Mouse (Mus musculus): ENCODE data around the gene Trnt1. TPM values are rescaled to one million over a fixed set of nuclear protein-coding genes. Genes with fewer than 3 reads are reported as not detected.

The Trnt1 gene
- total RNA-seq, 4 experiments from 2014 or later = 28.5 to 35.1 (median 33.0) TPM

- no peak for DNase-seq (ENCODE audit: low spot score)
Observed at GRCm38 (mm10) chr6:106770046-106770445, 1.1 kb downstream of the Trnt1 start.

DNA sequence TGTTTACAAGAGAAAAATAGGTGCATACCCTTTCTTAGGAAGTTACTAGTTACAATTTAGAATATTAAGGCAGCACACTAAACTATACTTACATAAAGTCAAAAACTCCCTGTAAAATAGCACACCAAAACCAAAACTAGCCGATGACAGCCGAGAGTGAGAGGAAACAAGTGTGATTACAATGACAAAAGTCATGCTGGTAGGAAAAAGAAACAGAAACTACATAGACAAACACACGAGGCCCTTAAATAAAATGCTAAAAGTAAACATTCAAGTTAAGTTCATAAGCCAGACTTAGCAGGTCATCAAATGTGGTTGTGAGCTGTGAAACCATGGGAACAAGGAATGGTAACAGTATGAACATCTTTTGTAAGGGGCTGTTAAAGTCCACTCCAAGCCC is 18.2 kb downstream of the Trnt1 start:
- DNase-seq (ENCODE audit: low spot score) = no peak

DNA sequence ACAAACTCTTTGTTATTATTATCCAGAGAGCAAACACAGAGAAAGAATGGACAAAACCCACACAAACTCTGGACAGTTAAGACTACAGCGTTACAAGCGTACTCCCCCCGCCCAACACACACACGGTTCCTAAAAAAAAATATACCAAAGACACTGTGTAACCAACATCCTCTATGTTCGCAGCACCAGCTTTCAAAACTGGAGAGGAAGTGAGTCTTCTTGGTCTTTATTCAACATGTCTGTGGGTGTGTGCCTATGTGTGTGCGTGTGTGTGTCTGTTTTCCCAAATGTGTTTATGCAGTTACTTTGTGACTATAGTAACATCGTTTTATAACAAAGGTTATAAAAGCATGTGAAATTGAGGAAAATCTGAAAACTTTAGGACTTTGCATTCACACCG is 22.5 kb downstream of the Trnt1 start:
- no peak for DNase-seq (ENCODE audit: low spot score)

DNA sequence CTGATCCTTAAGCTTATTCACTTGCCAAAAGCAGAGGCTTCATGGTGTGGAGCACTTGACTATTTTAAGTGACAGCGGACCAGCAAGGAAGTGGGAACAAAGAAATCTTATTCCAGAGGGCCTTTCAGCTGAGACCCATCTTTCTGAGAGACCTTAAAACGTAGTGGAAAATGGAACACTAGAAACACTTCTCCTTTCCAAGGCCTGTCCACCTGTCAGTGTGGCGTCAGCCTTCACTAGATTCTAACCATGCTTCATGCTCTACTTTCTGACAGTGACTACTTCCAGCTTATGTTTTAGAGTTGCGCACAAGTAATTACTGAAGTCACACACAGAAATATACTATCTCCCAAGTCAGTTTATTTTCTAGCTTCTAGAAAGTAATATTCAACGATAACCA is 23.6 kb downstream of the Trnt1 start:
- DNase-seq (ENCODE audit: low spot score) = no peak

DNA sequence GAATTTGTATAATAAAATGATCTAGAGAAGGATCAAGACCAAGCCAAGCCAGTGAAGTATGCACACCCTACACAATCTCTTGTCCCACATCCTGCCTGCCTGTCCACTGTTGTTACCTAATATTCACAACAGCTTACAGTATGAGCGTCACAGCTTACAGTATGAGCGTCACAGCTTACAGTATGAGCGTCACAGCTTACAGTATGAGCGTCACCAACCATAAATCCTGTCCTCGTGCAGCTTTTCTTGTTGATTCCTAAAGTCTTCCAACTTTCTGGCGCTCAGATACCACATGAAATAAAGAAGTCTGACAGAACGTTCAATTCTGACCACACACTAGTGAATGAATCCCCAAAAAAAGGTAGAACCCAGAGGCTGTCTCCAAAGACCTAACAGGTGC is 24.2 kb downstream of the Trnt1 start:
- no peak for DNase-seq (ENCODE audit: low spot score)

- DNase-seq (ENCODE audit: low spot score) = no peak
Observed at GRCm38 (mm10) chr6:106793621-106794020, 24.7 kb downstream of the Trnt1 start.

- DNase-seq (ENCODE audit: low spot score) = no peak
Observed at GRCm38 (mm10) chr6:106794094-106794814, 25.3 kb downstream of the Trnt1 start.

DNA sequence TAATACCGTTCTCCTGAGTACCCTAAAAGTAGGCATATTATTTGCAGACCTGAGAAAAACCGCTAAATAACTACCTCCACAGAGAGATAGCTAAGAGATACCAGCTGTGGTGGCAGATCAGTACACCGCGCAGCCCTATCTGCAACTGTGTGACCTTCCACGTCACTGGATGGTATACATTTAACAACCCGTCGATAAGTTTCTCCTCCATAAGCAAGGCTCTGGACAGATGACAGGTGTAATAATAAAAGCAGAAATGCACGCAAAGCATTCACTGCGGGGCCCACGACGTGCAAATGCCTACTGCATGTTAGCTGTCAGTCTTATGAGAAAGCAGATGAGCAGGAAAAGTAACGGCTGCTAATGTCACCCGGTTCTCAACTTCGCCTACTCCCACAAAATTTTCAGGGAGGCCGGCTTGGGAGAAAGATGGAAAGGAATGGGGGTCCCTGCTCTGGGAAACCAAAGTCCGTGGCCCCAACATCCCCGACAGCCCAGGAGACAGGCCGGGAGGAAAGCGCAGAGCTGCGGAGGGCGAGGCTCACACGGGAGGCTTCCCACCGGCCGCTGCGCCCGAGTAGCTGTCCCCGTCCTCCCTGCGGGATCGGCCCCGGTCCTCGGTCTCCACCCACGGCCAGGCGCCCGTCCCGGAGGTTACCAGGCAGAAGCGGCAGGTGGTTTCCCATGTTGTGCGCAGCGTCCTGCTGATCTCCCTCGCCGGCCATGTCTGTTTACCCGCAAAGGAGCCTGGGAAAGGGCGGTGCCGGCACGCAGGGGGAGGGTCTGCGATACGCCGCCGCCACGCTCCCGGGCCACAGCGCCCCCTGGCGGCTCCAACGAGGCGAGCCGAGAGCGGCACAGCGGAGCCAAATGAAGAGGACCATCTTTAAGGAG is 30.7 kb downstream of the Trnt1 start, which contains the start of gene Crbn:
TSS of gene Crbn (minus strand) at position 745 of the 894 bp plus-strand sequence.
- peak; percentile 92 for DNase-seq (ENCODE audit: low spot score)

DNA sequence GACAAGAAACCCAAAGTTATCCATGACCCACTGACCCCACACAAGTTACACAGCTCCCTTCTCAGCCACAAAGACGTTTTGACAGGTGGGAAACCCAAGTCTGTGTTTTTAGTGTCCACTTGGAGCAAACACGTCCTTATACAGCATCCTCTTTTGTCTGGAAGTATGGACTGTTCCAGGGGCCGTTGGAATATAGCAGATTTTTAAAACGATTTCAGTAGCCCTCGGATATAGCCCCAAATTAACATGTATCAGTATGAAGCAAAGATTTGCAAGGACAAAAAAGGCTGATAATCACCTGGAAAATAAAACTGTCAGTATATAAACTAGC is 31.3 kb downstream of the Trnt1 start:
- no peak for DNase-seq (ENCODE audit: low spot score)

DNA sequence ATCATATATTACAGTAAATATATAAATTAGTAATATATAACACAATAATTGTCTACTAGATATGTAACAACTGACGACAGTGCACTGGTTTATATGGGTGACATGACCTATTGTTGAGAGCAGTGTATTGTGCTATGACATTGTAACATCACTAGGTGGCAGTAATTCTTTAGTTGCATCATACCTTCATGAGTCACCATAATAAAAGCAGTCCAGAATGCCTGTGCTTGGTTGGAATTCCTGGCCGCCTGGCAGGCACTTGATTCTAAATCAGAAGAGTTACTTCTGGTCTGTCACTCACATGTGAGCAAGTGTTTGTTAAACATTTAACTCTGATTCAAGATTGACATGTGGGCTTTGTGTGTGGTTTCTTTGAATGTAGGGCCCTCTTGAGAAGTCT is 36.0 kb downstream of the Trnt1 start:
- peak; percentile 30 for DNase-seq (ENCODE audit: low spot score)

DNA sequence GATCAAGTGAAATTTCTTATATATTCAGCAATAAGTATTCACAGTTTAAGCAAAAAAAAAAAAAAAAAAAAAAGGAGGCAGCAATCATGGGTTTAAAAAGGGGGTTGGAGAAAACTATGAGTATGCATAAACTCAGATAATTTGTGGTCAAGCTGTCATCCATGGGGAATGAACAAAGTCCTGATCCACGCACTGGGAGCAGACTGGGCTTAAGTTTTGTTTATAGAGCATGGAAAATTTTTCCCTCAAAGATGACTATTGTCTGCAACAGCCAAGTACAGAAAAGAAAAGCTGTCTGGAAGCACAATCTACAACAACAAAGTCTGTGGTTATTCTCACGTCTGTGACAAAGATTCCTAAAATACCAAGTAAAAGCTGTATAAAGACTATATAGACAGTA is 40.2 kb downstream of the Trnt1 start:
- no peak for DNase-seq (ENCODE audit: low spot score)

GRCm38 (mm10) chr6:106810686-106811085 is 41.8 kb downstream of the Trnt1 start:
- no peak for DNase-seq (ENCODE audit: low spot score)

GRCm38 (mm10) chr6:106819246-106819645 is 50.3 kb downstream of the Trnt1 start:
- no peak for DNase-seq (ENCODE audit: low spot score)

GRCm38 (mm10) chr6:106819906-106820305 is 51.0 kb downstream of the Trnt1 start:
- DNase-seq (ENCODE audit: low spot score) = no peak

DNA sequence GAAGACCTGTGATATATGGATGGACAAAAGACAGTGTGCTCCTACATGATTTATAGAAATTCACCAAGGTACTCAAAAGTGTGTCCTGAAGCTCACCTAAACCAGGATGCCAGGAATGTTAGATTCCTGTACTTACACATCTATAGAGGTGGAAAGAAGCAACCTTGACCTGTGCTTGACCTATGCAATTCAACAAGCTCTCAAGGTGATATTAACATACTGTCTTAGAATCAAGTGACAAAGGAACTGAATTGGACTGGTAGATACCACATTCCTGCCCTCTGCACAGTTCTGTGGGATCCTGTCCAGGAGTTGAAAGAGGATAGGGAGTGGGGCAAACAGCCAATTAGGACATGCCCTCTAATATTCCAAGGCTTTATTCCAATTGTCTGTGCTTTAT is 51.6 kb downstream of the Trnt1 start:
- DNase-seq (ENCODE audit: low spot score) = no peak

- DNase-seq (ENCODE audit: low spot score) = no peak
Observed at GRCm38 (mm10) chr6:106822329-106822728, 53.4 kb downstream of the Trnt1 start.

Other genes with a start within 250 kb of the Trnt1 start
- not detected for gene Il5ra, start 20.1 kb upstream of the Trnt1 start, total RNA-seq (2022)
- gene Crbn, start 31.0 kb downstream of the Trnt1 start, total RNA-seq (2022) = 10 to 100 TPM; 47.7 to 62.5 (median 52.1) TPM